Comparison of ENCODE assay signal across 11 mouse cellular contexts in the genomic region with DNA sequence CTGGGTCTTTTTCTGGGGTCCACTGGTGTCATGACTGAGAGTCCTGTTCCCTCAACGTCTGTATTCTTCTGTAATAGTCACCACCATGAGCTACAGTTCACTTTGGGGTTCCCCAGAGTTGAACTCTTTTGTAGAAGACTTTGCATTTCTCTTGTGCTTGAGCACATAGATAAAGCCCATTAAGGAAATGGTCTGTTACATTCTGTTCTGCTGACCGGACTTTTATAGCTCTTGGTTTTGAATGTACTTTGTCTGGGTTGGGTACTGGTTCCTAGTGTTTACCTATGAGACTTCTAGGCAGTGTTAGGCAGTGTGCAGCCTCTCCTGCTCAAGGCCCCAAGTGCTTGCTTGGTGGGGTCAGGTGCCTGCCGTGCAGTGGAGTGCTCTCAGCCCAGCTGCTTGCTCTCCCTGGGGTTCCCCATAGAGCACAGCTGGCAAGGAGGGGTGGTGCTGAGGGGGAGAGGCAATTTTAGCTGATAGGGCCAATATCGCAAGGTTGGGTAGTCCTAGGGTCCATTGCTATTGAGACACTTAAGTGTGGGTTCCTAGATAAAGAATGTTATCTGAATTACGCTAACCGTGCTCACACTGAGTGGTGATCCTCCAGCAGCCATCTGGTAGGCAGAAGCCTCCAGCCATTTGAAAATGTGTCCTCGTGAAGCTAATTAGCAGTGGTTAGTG. TPM values are rescaled to one million over a fixed set of nuclear protein-coding genes. Genes with fewer than 3 reads are reported as not detected.
DNase-seq lines count a peak whose midpoint lies in the region; ATAC-seq and TF ChIP-seq lines count a peak whose summit lies in the region.
"Had no signal": no experiment of that assay in that cellular context is flagged by ENCODE, and none has a peak within 500 bp of the region (broad histone marks: within the 10 kb centered on the region; RNA-seq: fewer than 3 reads in every experiment).

No protein-coding gene starts in this region.

- ATAC-seq in hindbrain, embryonic 13.5 days (ENCODE audit: low FRiP score): 0 out of 2 replicates have a peak, but pooled peaks have one; percentile 16
- no peak for ATAC-seq in hindbrain, embryonic 14.5 days (ENCODE audit: low FRiP score)
- ATAC-seq in intestine, postnatal 0 days: peak; percentile 89
- peak; percentile 86 for ATAC-seq in megakaryocyte-erythroid progenitor cell, adult 5-6 weeks (replicated peaks; ENCODE audit: low FRiP score, low TSS enrichment, poor library complexity, severe bottlenecking)
- ATAC-seq: forebrain, embryonic 14.5 days had no signal

- no peak overlapping the region for H3K4me3 ChIP-seq in hindbrain, embryonic 13.5 days
- no peak overlapping the region for H3K4me3 ChIP-seq in hindbrain, embryonic 14.5 days (replicated peaks; ENCODE audit: low read length)
- no peak overlapping the region for H3K4me3 ChIP-seq in intestine, postnatal 0 days (ENCODE audit: low read depth, low read length)
- H3K4me3 ChIP-seq in cerebellum, adult 2 months (replicated peaks; ENCODE audit: insufficient read depth, low read depth, low read length): no peak overlapping the region
- H3K4me3 ChIP-seq: hindbrain, embryonic 15.5 days had no signal

- peak overlapping the region; percentile 30; the same call in 1 of the 2 replicates for H3K27ac ChIP-seq in hindbrain, embryonic 13.5 days
- H3K27ac ChIP-seq in hindbrain, embryonic 14.5 days: no peak overlapping the region
- H3K27ac ChIP-seq in intestine, postnatal 0 days (ENCODE audit: low read depth, low read length): peak overlapping the region; percentile 87
- H3K27ac ChIP-seq in cerebellum, adult 2 months (ENCODE audit: insufficient read depth, low read length): no peak overlapping the region
- H3K27ac ChIP-seq: hindbrain, embryonic 15.5 days had no signal

- no peaks in the 10 kb centered on the region for H3K9me3 ChIP-seq in hindbrain, embryonic 13.5 days
- no peaks in the 10 kb centered on the region for H3K9me3 ChIP-seq in hindbrain, embryonic 14.5 days (ENCODE audit: control insufficient read depth, low read length)
- H3K9me3 ChIP-seq in intestine, postnatal 0 days (ENCODE audit: control insufficient read depth): no peaks in the 10 kb centered on the region
- H3K9me3 ChIP-seq: hindbrain, embryonic 15.5 days had no signal

- H3K36me3 ChIP-seq in hindbrain, embryonic 13.5 days: peaks cover 42% of the 10 kb centered on the region
- H3K36me3 ChIP-seq in hindbrain, embryonic 14.5 days (replicated peaks; ENCODE audit: control insufficient read depth, insufficient read depth): peaks cover 21% of the 10 kb centered on the region
- no peaks in the 10 kb centered on the region for H3K36me3 ChIP-seq in intestine, postnatal 0 days (ENCODE audit: control insufficient read depth, insufficient read depth)

- WGBS in hindbrain, embryonic 13.5 days: 65% methylated on average over 7 of the region's 7 CpGs
- 77% methylated on average over 7 of the region's 7 CpGs for WGBS in hindbrain, embryonic 14.5 days
- WGBS in intestine, postnatal 0 days: 34% methylated on average over 7 of the region's 7 CpGs
- 73% methylated on average over 7 of the region's 7 CpGs for WGBS in cerebellum, adult 2 months

- H3K4me2 ChIP-seq in hindbrain, embryonic 13.5 days: no peak overlapping the region
- no peak overlapping the region for H3K4me2 ChIP-seq in hindbrain, embryonic 14.5 days (replicated peaks)
- peak overlapping the region; percentile 39 for H3K4me2 ChIP-seq in intestine, postnatal 0 days (replicated peaks; ENCODE audit: low read depth)
- H3K4me2 ChIP-seq: hindbrain, embryonic 15.5 days had no signal

- peaks cover 20% of the 10 kb centered on the region for H3K4me1 ChIP-seq in hindbrain, embryonic 13.5 days (replicated peaks)
- peaks cover 15% of the 10 kb centered on the region for H3K4me1 ChIP-seq in hindbrain, embryonic 14.5 days (replicated peaks; ENCODE audit: control insufficient read depth, insufficient read depth, low read length)
- 0 out of 2 replicates have a peak, but pooled peaks cover 4% of the 10 kb centered on the region for H3K4me1 ChIP-seq in intestine, postnatal 0 days (replicated peaks; ENCODE audit: control insufficient read depth, insufficient read depth, low read length)
- peaks cover 9% of the 10 kb centered on the region; the same call in 1 of the 2 replicates for H3K4me1 ChIP-seq in cerebellum, adult 2 months (ENCODE audit: control insufficient read depth, insufficient read depth, low read length)

- no peak for TF ChIP-seq CTCF in intestine, postnatal 0 days (IDR thresholded peaks at IDR 0.05; ENCODE audit: low read depth)
- TF ChIP-seq CTCF in cerebellum, adult 2 months (IDR thresholded peaks at IDR 0.05; ENCODE audit: borderline replicate concordance, insufficient read depth, low read depth, low read length): no peak

- TF ChIP-seq POLR2A in cerebellum, adult 2 months (IDR thresholded peaks at IDR 0.05; ENCODE audit: borderline replicate concordance, insufficient read depth, low read length): no peak

- H3K27me3 ChIP-seq in hindbrain, embryonic 13.5 days: no peaks in the 10 kb centered on the region
- H3K27me3 ChIP-seq in hindbrain, embryonic 14.5 days (ENCODE audit: control insufficient read depth, insufficient read depth, low read length): no peaks in the 10 kb centered on the region
- H3K27me3 ChIP-seq in intestine, postnatal 0 days (replicated peaks; ENCODE audit: control insufficient read depth, insufficient read depth, low read length): no peaks in the 10 kb centered on the region
- no peaks in the 10 kb centered on the region for H3K27me3 ChIP-seq in cerebellum, adult 2 months (ENCODE audit: control insufficient read depth, insufficient read depth, low read length)
- H3K27me3 ChIP-seq: hindbrain, embryonic 15.5 days had no signal

- no peak overlapping the region for H3K9ac ChIP-seq in hindbrain, embryonic 13.5 days
- no peak overlapping the region for H3K9ac ChIP-seq in hindbrain, embryonic 14.5 days
- H3K9ac ChIP-seq in intestine, postnatal 0 days (ENCODE audit: low read depth, low read length): 0 out of 2 replicates have a peak overlapping the region, but pooled peaks have one; percentile 8
- H3K9ac ChIP-seq: hindbrain, embryonic 15.5 days had no signal

- DNase-seq in hindbrain, embryonic 14.5 days (ENCODE audit: low spot score): no peak
- peak; percentile 63 for DNase-seq in c-Kit-negative CD71-positive TER-119-positive erythroid progenitor cells, embryonic 14.5 days (ENCODE audit: low read depth, low spot score)
- no peak for DNase-seq in adrenal gland, adult 8-10 months
- no peak for DNase-seq in cerebellum, adult 2 months
- DNase-seq in thymus, adult 18-20 months: no peak
- DNase-seq: midbrain, embryonic 14.5 days had no signal

RNA-seq across cellular contexts. Expression of gene Mboat2, which starts 58.8 kb away (rescaled TPM):
- polyA plus RNA-seq in hindbrain, embryonic 13.5 days (2015; fragmentation: Nextera tagmentation; extraction: Ambion mirVana): 78.1 and 82.0 TPM in 2 replicates
- 79.2 and 80.1 TPM in 2 replicates for polyA plus RNA-seq in hindbrain, embryonic 14.5 days (2014; fragmentation: Nextera tagmentation; extraction: Ambion mirVana)
- 8.1 and 8.2 TPM in 2 replicates for polyA plus RNA-seq in intestine, postnatal 0 days (2015; fragmentation: Nextera tagmentation; extraction: Ambion mirVana)
- 16.7 and 19.5 TPM in 2 replicates for total RNA-seq in megakaryocyte-erythroid progenitor cell, adult 5-6 weeks (2014; fragmentation: Nextera tagmentation)
- 21.3 and 38.1 TPM in 2 replicates for total RNA-seq in megakaryocyte-erythroid progenitor cell, adult 5-6 weeks (2017)
- 10 to 100 TPM; 16.1 to 38.7 (median 28.7) TPM for total RNA-seq in adrenal gland, adult 8-10 months (2022)
- 21.7 and 24.0 TPM in 2 replicates for polyA plus RNA-seq in cerebellum, adult 2 months (2012; rRNA removed)

Comparison
In these comparisons a context has a peak if more than half of its experiments do, and no peak if none do; other contexts are left out.
1. H3K27ac ChIP-seq: peak in hindbrain, embryonic 13.5 days (single experiment) and intestine, postnatal 0 days (single experiment); none in hindbrain, embryonic 14.5 days (single experiment) and cerebellum, adult 2 months (single experiment).